Mouse (Mus musculus): ENCODE results near the gene Foxe1. TPM values are rescaled to one million over a fixed set of nuclear protein-coding genes. Genes with fewer than 3 reads are reported as not detected.
A peak's percentile ranks its signal among the peaks of the same experiment; 100 is the strongest.

Gene Foxe1
- total RNA-seq, 2 experiments from 2014 or later = 0.14 TPM; not detected in 1

GRCm38 (mm10) chr4:46347580-46348515, 4.4 kb downstream of the Foxe1 start:
- no peak for DNase-seq

GRCm38 (mm10) chr4:46348897-46349296, 5.5 kb downstream of the Foxe1 start:
- no peak for DNase-seq

- DNase-seq = no peak
These were observed 6.1 kb downstream of the Foxe1 start for GRCm38 (mm10) chr4:46349530-46349929.

- DNase-seq = peak; percentile 23
These were observed 9.6 kb downstream of the Foxe1 start for GRCm38 (mm10) chr4:46353045-46353444.

- DNase-seq = peak; percentile 80
These were observed 13.1 kb downstream of the Foxe1 start for GRCm38 (mm10) chr4:46356351-46357133.

- DNase-seq = no peak
These were observed 16.3 kb downstream of the Foxe1 start for GRCm38 (mm10) chr4:46359539-46360253.

- peak; percentile 43 for DNase-seq
These were observed 17.8 kb downstream of the Foxe1 start for GRCm38 (mm10) chr4:46361258-46361657.

GRCm38 (mm10) chr4:46364360-46364759, 21.0 kb downstream of the Foxe1 start:
- DNase-seq = no peak

- DNase-seq = no peak
These were observed 24.1 kb downstream of the Foxe1 start for GRCm38 (mm10) chr4:46367487-46367959.

GRCm38 (mm10) chr4:46369070-46369469, 25.7 kb downstream of the Foxe1 start:
- no peak for DNase-seq

GRCm38 (mm10) chr4:46370406-46370805, 27.0 kb downstream of the Foxe1 start:
- no peak for DNase-seq

GRCm38 (mm10) chr4:46371030-46371429, 27.6 kb downstream of the Foxe1 start:
- peak; percentile 86 for DNase-seq

GRCm38 (mm10) chr4:46374455-46374854, 31.0 kb downstream of the Foxe1 start:
- DNase-seq = peak; percentile 40

GRCm38 (mm10) chr4:46374869-46375368, 31.5 kb downstream of the Foxe1 start:
- peak; percentile 89 for DNase-seq

- no peak for DNase-seq
These were observed 45.1 kb downstream of the Foxe1 start for GRCm38 (mm10) chr4:46388556-46388955.

GRCm38 (mm10) chr4:46389013-46389611, 45.7 kb downstream of the Foxe1 start, which contains the start of gene Trmo:
Trmo (minus strand) TSS chr4:46389437.
- peak; percentile 96 for DNase-seq

- DNase-seq = peak; percentile 45
These were observed 46.4 kb downstream of the Foxe1 start for GRCm38 (mm10) chr4:46389612-46390341.

GRCm38 (mm10) chr4:46390390-46390970, 47.1 kb downstream of the Foxe1 start:
- peak; percentile 88 for DNase-seq

- DNase-seq = no peak
These were observed 51.0 kb downstream of the Foxe1 start for GRCm38 (mm10) chr4:46394388-46394787.

GRCm38 (mm10) chr4:46395736-46396135, 52.3 kb downstream of the Foxe1 start:
- DNase-seq = no peak
